Comparison of ENCODE assay signal across 7 mouse cellular contexts in the genomic region with DNA sequence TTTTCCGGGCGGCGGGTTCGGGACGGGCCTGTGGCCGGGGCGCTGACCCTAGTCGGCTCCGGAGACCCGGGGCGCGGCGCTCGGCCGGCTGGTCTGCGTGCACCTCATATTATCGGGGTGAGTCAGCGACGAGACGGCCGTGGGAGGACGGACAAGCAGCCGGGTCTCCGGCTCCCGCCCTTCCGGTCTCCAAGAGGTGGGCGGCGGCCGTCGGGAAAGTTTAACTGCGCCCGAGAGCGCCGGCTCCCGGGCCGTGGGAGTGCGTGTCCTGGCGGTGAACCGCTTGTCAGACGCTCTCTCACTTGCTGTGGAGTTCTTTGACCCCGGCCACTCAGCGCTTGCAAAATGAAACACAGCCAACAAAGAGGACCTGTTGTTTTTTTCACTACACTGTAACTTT. TPM values are rescaled to one million over a fixed set of nuclear protein-coding genes. Genes with fewer than 3 reads are reported as not detected.
A peak's percentile ranks its signal among the peaks of the same experiment; 100 is the strongest.
DNase-seq lines count a peak whose midpoint lies in the region; ATAC-seq and TF ChIP-seq lines count a peak whose summit lies in the region.

No protein-coding gene starts in this region.

- peak; percentile 90 for DNase-seq in NIH3T3 (ENCODE audit: low read depth)
- peak; percentile 86 for DNase-seq in heart, postnatal 4 days
- DNase-seq in limb, embryonic 14.5 days (ENCODE audit: low spot score) = peak; percentile 7
- DNase-seq in urinary bladder, postnatal 4 days (ENCODE audit: low spot score in 2 of 2) = peak; percentile 81 to 85

- H3K27me3 ChIP-seq in E14TG2a.4 (ENCODE audit: insufficient read depth, low read length) = peaks cover 5% of the 10 kb centered on the region; the same call in 1 of the 2 replicates
- no peaks in the 10 kb centered on the region for H3K27me3 ChIP-seq in limb, embryonic 14.5 days (ENCODE audit: control insufficient read depth, insufficient read depth, low read length)
- H3K27me3 ChIP-seq in midbrain, embryonic 13.5 days = peaks cover 8% of the 10 kb centered on the region

- peak; percentile 63 for ATAC-seq in limb, embryonic 14.5 days (ENCODE audit: low FRiP score, low read depth)
- no peak for ATAC-seq in midbrain, embryonic 13.5 days

- 0 out of 2 replicates have a peak, but pooled peaks cover 17% of the 10 kb centered on the region for H3K36me3 ChIP-seq in E14TG2a.4 (ENCODE audit: insufficient read depth, low read length)
- H3K36me3 ChIP-seq in limb, embryonic 14.5 days (ENCODE audit: control insufficient read depth, insufficient read depth, low read length) = no peaks in the 10 kb centered on the region
- H3K36me3 ChIP-seq in midbrain, embryonic 13.5 days = peaks cover 5% of the 10 kb centered on the region

- TF ChIP-seq POLR2A in embryonic fibroblast, embryonic 13.5 days (IDR thresholded peaks at IDR 0.05; ENCODE audit: low read depth, low read length) = peak; percentile 60; the same call in 1 of the 2 replicates
- no peak for TF ChIP-seq POLR2A in limb, embryonic 14.5 days (IDR thresholded peaks at IDR 0.05; ENCODE audit: borderline replicate concordance, extremely low read depth, insufficient read depth, insufficient read length)

- peak overlapping the region; percentile 94 for H3K4me3 ChIP-seq in E14TG2a.4 (replicated peaks; ENCODE audit: low read length)
- H3K4me3 ChIP-seq in embryonic fibroblast, embryonic 13.5 days (ENCODE audit: insufficient read depth, low read length) = peak overlapping the region; percentile 96
- H3K4me3 ChIP-seq in limb, embryonic 14.5 days (replicated peaks; ENCODE audit: low read length) = peak overlapping the region; percentile 85
- H3K4me3 ChIP-seq in midbrain, embryonic 13.5 days (replicated peaks) = peak overlapping the region; percentile 88

- H3K9ac ChIP-seq in limb, embryonic 14.5 days (ENCODE audit: low read depth, low read length, severe bottlenecking) = peak overlapping the region; percentile 78
- H3K9ac ChIP-seq in midbrain, embryonic 13.5 days (replicated peaks) = peak overlapping the region; percentile 79

- H3K4me2 ChIP-seq in limb, embryonic 14.5 days (replicated peaks; ENCODE audit: low read depth, low read length, severe bottlenecking) = peak overlapping the region; percentile 79
- H3K4me2 ChIP-seq in midbrain, embryonic 13.5 days (replicated peaks) = peak overlapping the region; percentile 76

- peaks cover 34% of the 10 kb centered on the region for H3K4me1 ChIP-seq in E14TG2a.4 (replicated peaks; ENCODE audit: low read depth, low read length)
- H3K4me1 ChIP-seq in embryonic fibroblast, embryonic 13.5 days (ENCODE audit: control insufficient read depth, insufficient read depth, low read length) = peaks cover 2% of the 10 kb centered on the region
- H3K4me1 ChIP-seq in limb, embryonic 14.5 days (ENCODE audit: control insufficient read depth, insufficient read depth, low read length) = no peaks in the 10 kb centered on the region; the same call in 1 of the 2 replicates
- H3K4me1 ChIP-seq in midbrain, embryonic 13.5 days (replicated peaks) = peaks cover 23% of the 10 kb centered on the region

- H3K9me3 ChIP-seq in E14TG2a.4 (ENCODE audit: low read length) = no peaks in the 10 kb centered on the region
- H3K9me3 ChIP-seq in limb, embryonic 14.5 days (ENCODE audit: control insufficient read depth, low read length) = no peaks in the 10 kb centered on the region
- no peaks in the 10 kb centered on the region for H3K9me3 ChIP-seq in midbrain, embryonic 13.5 days

- WGBS in limb, embryonic 14.5 days = under 1% methylated on average over 29 of the region's 42 CpGs
- WGBS in midbrain, embryonic 13.5 days = under 1% methylated on average over 42 of the region's 42 CpGs

- TF ChIP-seq CTCF in E14TG2a.4 (conservative IDR thresholded peaks at IDR 0.05; ENCODE audit: low read length) = no peak
- TF ChIP-seq CTCF in embryonic fibroblast, embryonic 13.5 days (IDR thresholded peaks at IDR 0.05; ENCODE audit: borderline replicate concordance, insufficient read depth, low read length) = no peak

- peak overlapping the region; percentile 94 for H3K27ac ChIP-seq in embryonic fibroblast, embryonic 13.5 days (ENCODE audit: insufficient read depth, low read length)
- H3K27ac ChIP-seq in limb, embryonic 14.5 days (replicated peaks; ENCODE audit: low read depth, low read length) = peak overlapping the region; percentile 33; the same call in 1 of the 2 replicates
- peak overlapping the region; percentile 74 for H3K27ac ChIP-seq in midbrain, embryonic 13.5 days

RNA-seq across cellular contexts. Expression of gene Coq10b, which starts 0.4 kb away (rescaled TPM):
- 67.1 and 82.1 TPM in 2 replicates for polyA plus RNA-seq in embryonic fibroblast, embryonic 13.5 days (2011; ENCODE audit: insufficient read length, low read depth, missing spikeins)
- total RNA-seq in heart, postnatal 4 days (2021) = 10 to 100 TPM; 36.7 to 37.6 TPM
- 12.2 and 13.0 TPM in 2 replicates for polyA plus RNA-seq in limb, embryonic 14.5 days (2012; rRNA removed)
- 19.1 and 21.2 TPM in 2 replicates for polyA plus RNA-seq in limb, embryonic 14.5 days (2014; fragmentation: Nextera tagmentation; extraction: Ambion mirVana)
- polyA plus RNA-seq in midbrain, embryonic 13.5 days (2015; fragmentation: Nextera tagmentation; extraction: Ambion mirVana) = 33.1 and 35.2 TPM in 2 replicates

RNA-seq across cellular contexts. Expression of gene Sf3b1, which starts 25.7 kb away (rescaled TPM):
- polyA plus RNA-seq in embryonic fibroblast, embryonic 13.5 days (2011; ENCODE audit: insufficient read length, low read depth, missing spikeins) = 246 and 258 TPM in 2 replicates
- 100 to 1,000 TPM; 130 to 143 TPM for total RNA-seq in heart, postnatal 4 days (2021)
- 181 and 211 TPM in 2 replicates for polyA plus RNA-seq in limb, embryonic 14.5 days (2012; rRNA removed)
- 313 and 324 TPM in 2 replicates for polyA plus RNA-seq in limb, embryonic 14.5 days (2014; fragmentation: Nextera tagmentation; extraction: Ambion mirVana)
- polyA plus RNA-seq in midbrain, embryonic 13.5 days (2015; fragmentation: Nextera tagmentation; extraction: Ambion mirVana) = 342 and 394 TPM in 2 replicates

RNA-seq across cellular contexts. Expression of gene Hspe1, which starts 34.9 kb away (rescaled TPM):
- polyA plus RNA-seq in embryonic fibroblast, embryonic 13.5 days (2011; ENCODE audit: insufficient read length, low read depth, missing spikeins) = 429 and 478 TPM in 2 replicates
- total RNA-seq in heart, postnatal 4 days (2021) = 100 to 1,000 TPM; 142 to 148 TPM
- polyA plus RNA-seq in limb, embryonic 14.5 days (2012; rRNA removed) = 170 and 288 TPM in 2 replicates
- 345 and 381 TPM in 2 replicates for polyA plus RNA-seq in limb, embryonic 14.5 days (2014; fragmentation: Nextera tagmentation; extraction: Ambion mirVana)
- polyA plus RNA-seq in midbrain, embryonic 13.5 days (2015; fragmentation: Nextera tagmentation; extraction: Ambion mirVana) = 294 and 301 TPM in 2 replicates

RNA-seq across cellular contexts. Expression of gene Hspd1, which starts 35.0 kb away (rescaled TPM):
- polyA plus RNA-seq in embryonic fibroblast, embryonic 13.5 days (2011; ENCODE audit: insufficient read length, low read depth, missing spikeins) = 335 and 353 TPM in 2 replicates
- total RNA-seq in heart, postnatal 4 days (2021) = 100 to 1,000 TPM; 363 to 379 TPM
- polyA plus RNA-seq in limb, embryonic 14.5 days (2012; rRNA removed) = 98.9 and 161 TPM in 2 replicates
- polyA plus RNA-seq in limb, embryonic 14.5 days (2014; fragmentation: Nextera tagmentation; extraction: Ambion mirVana) = 231 and 252 TPM in 2 replicates
- 295 and 300 TPM in 2 replicates for polyA plus RNA-seq in midbrain, embryonic 13.5 days (2015; fragmentation: Nextera tagmentation; extraction: Ambion mirVana)

Comparison
In these comparisons a context has a peak if more than half of its experiments do, and no peak if none do; other contexts are left out.
1. DNase-seq: peak in every context shown above with its lines; median percentile 90 in NIH3T3; 86 in heart, postnatal 4 days; 83 in urinary bladder, postnatal 4 days; 7 in limb, embryonic 14.5 days.
2. H3K27ac ChIP-seq: peak in every context shown above with its lines; median percentile 94 in embryonic fibroblast, embryonic 13.5 days; 74 in midbrain, embryonic 13.5 days; 33 in limb, embryonic 14.5 days.